16 mouse cellular contexts compared by ENCODE assay signal in genomic region chrX:99539684-99540083, GRCm38 (mm10).
A peak's percentile ranks its signal among the peaks of the same experiment; 100 is the strongest.
DNase-seq lines count a peak whose midpoint lies in the region; ATAC-seq and TF ChIP-seq lines count a peak whose summit lies in the region.
"Had no signal": no experiment of that assay in that cellular context is flagged by ENCODE, and none has a peak within 500 bp of the region (broad histone marks: within the 10 kb centered on the region; RNA-seq: fewer than 3 reads in every experiment).

No protein-coding gene starts in this region.

- no peak for TF ChIP-seq CTCF in thymus, adult 2 months (IDR thresholded peaks at IDR 0.05; ENCODE audit: borderline replicate concordance, control insufficient read depth, extremely low read depth, insufficient read depth, low read length, poor library complexity)

- H3K9ac ChIP-seq in forebrain, embryonic 13.5 days = no peak overlapping the region
- no peak overlapping the region for H3K9ac ChIP-seq in forebrain, embryonic 11.5 days (ENCODE audit: low read length)
- H3K9ac ChIP-seq in kidney, embryonic 16.5 days (replicated peaks; ENCODE audit: low read length) = no peak overlapping the region
- H3K9ac ChIP-seq: limb, embryonic 15.5 days; liver, postnatal 0 days had no signal

- WGBS in forebrain, embryonic 13.5 days = 72% methylated on average over 4 of the region's 4 CpGs
- WGBS in forebrain, embryonic 11.5 days = 90% methylated on average over 4 of the region's 4 CpGs
- 88% methylated on average over 4 of the region's 4 CpGs for WGBS in kidney, embryonic 16.5 days
- 93% methylated on average over 4 of the region's 4 CpGs for WGBS in thymus, adult 2 months

- ATAC-seq in forebrain, embryonic 13.5 days = no peak
- no peak for ATAC-seq in forebrain, embryonic 11.5 days (replicated peaks; ENCODE audit: low FRiP score)
- ATAC-seq in kidney, embryonic 16.5 days (ENCODE audit: low FRiP score, low TSS enrichment) = peak; percentile 42; the same call in 1 of the 2 replicates
- ATAC-seq: liver, postnatal 0 days had no signal

- TF ChIP-seq POLR2A in thymus, adult 2 months (IDR thresholded peaks at IDR 0.05; ENCODE audit: control insufficient read depth, extremely low read depth, insufficient read depth, low read length, poor library complexity) = no peak

- no peak overlapping the region for H3K4me3 ChIP-seq in forebrain, embryonic 13.5 days
- no peak overlapping the region for H3K4me3 ChIP-seq in forebrain, embryonic 11.5 days (ENCODE audit: low read depth, low read length)
- H3K4me3 ChIP-seq in kidney, embryonic 16.5 days (ENCODE audit: low read length) = no peak overlapping the region
- no peak overlapping the region for H3K4me3 ChIP-seq in thymus, adult 2 months (ENCODE audit: control insufficient read depth, insufficient read depth, low read length)
- H3K4me3 ChIP-seq: gastrocnemius, adult 2 months; heart, embryonic 10.5 days; hindbrain, embryonic 10.5 days; limb, embryonic 15.5 days; megakaryocyte, embryonic 14.5 days had no signal

- peaks cover 12% of the 10 kb centered on the region; the same call in 1 of the 2 replicates for H3K27me3 ChIP-seq in forebrain, embryonic 13.5 days
- H3K27me3 ChIP-seq in forebrain, embryonic 11.5 days (ENCODE audit: control insufficient read depth, insufficient read depth, low read length) = peaks cover 14% of the 10 kb centered on the region
- H3K27me3 ChIP-seq in kidney, embryonic 16.5 days (ENCODE audit: insufficient read depth, low read length) = peaks cover 11% of the 10 kb centered on the region; the same call in 1 of the 2 replicates
- H3K27me3 ChIP-seq in thymus, adult 2 months (ENCODE audit: control insufficient read depth, insufficient read depth, low read length) = no peaks in the 10 kb centered on the region

- peak overlapping the region; percentile 70; the same call in 1 of the 2 replicates for H3K27ac ChIP-seq in forebrain, embryonic 13.5 days
- H3K27ac ChIP-seq in forebrain, embryonic 11.5 days (ENCODE audit: low read depth, low read length) = no peak overlapping the region
- no peak overlapping the region for H3K27ac ChIP-seq in kidney, embryonic 16.5 days (ENCODE audit: low read length)
- no peak overlapping the region for H3K27ac ChIP-seq in thymus, adult 2 months (ENCODE audit: control insufficient read depth, insufficient read depth, low read length)
- H3K27ac ChIP-seq: gastrocnemius, adult 2 months; heart, embryonic 10.5 days; hindbrain, embryonic 10.5 days; limb, embryonic 15.5 days had no signal

- no peaks in the 10 kb centered on the region for H3K36me3 ChIP-seq in forebrain, embryonic 13.5 days (ENCODE audit: poor library complexity, severe bottlenecking)
- no peaks in the 10 kb centered on the region for H3K36me3 ChIP-seq in forebrain, embryonic 11.5 days (ENCODE audit: control insufficient read depth, insufficient read depth, low read length)
- H3K36me3 ChIP-seq in kidney, embryonic 16.5 days (ENCODE audit: insufficient read depth, low read length) = no peaks in the 10 kb centered on the region
- H3K36me3 ChIP-seq in thymus, adult 2 months (ENCODE audit: control insufficient read depth, insufficient read depth, low read length) = no peaks in the 10 kb centered on the region
- H3K36me3 ChIP-seq: heart, embryonic 10.5 days; hindbrain, embryonic 10.5 days; limb, embryonic 15.5 days had no signal

- H3K9me3 ChIP-seq in forebrain, embryonic 13.5 days (replicated peaks) = no peaks in the 10 kb centered on the region
- H3K9me3 ChIP-seq in forebrain, embryonic 11.5 days (ENCODE audit: control insufficient read depth, low read length) = no peaks in the 10 kb centered on the region
- H3K9me3 ChIP-seq in kidney, embryonic 16.5 days (ENCODE audit: low read length) = no peaks in the 10 kb centered on the region
- H3K9me3 ChIP-seq: heart, embryonic 10.5 days; hindbrain, embryonic 10.5 days; limb, embryonic 15.5 days; megakaryocyte, embryonic 14.5 days had no signal

- DNase-seq in forebrain, embryonic 11.5 days (ENCODE audit: low spot score) = no peak
- DNase-seq in kidney, postnatal 4 days = no peak
- DNase-seq in ovary, adult 18-20 months (ENCODE audit: low spot score) = peak; percentile 15
- no peak for DNase-seq in ovary, postnatal 36 days (ENCODE audit: low spot score)
- no peak for DNase-seq in thymus, adult 2 months
- DNase-seq: B cell, adult 2 months; cerebellum, adult 2 months; cerebellum, postnatal 36 days; gastrocnemius, adult 2 months; liver, postnatal 0 days had no signal

- peaks cover 21% of the 10 kb centered on the region for H3K4me1 ChIP-seq in forebrain, embryonic 13.5 days
- H3K4me1 ChIP-seq in forebrain, embryonic 11.5 days (replicated peaks; ENCODE audit: control insufficient read depth, insufficient read depth, low read length) = 0 out of 2 replicates have a peak, but pooled peaks cover 2% of the 10 kb centered on the region
- H3K4me1 ChIP-seq in kidney, embryonic 16.5 days (ENCODE audit: insufficient read depth, low read length) = no peaks in the 10 kb centered on the region
- no peaks in the 10 kb centered on the region for H3K4me1 ChIP-seq in thymus, adult 2 months (replicated peaks; ENCODE audit: control insufficient read depth, insufficient read depth, low read length)
- H3K4me1 ChIP-seq: heart, embryonic 10.5 days had no signal

- H3K4me2 ChIP-seq in forebrain, embryonic 13.5 days = no peak overlapping the region
- no peak overlapping the region for H3K4me2 ChIP-seq in forebrain, embryonic 11.5 days (ENCODE audit: low read depth, low read length, severe bottlenecking)
- no peak overlapping the region for H3K4me2 ChIP-seq in kidney, embryonic 16.5 days (replicated peaks; ENCODE audit: low read depth, low read length)
- H3K4me2 ChIP-seq: limb, embryonic 15.5 days had no signal
